Comparison of ENCODE assay signal across 8 mouse cellular contexts in the genomic region with DNA sequence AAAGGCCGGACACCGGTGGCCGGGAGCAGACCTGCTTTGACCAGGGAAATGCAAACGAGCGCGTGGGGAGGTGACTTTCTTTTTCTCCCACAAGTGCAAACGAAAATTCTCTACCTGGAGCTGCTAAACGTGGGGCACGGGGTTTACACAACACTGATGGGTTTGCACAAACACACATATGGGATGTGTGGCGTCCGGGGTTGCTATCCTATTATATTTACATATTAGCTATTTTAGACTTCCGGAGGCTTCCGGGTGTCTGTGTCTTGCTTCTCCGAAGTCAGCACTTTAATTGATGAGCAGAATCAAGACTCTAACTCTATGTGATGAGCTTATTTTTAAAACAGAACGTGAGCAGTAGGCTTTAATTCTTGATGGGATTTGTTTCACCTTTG. TPM values are rescaled to one million over a fixed set of nuclear protein-coding genes. Genes with fewer than 3 reads are reported as not detected.
DNase-seq lines count a peak whose midpoint lies in the region; ATAC-seq and TF ChIP-seq lines count a peak whose summit lies in the region.

No protein-coding gene starts in this region.

- TF ChIP-seq CTCF in spleen, adult 2 months (IDR thresholded peaks at IDR 0.05; ENCODE audit: extremely low read depth, insufficient read depth, insufficient read length, insufficient replicate concordance): no peak

- H3K9ac ChIP-seq in forebrain, embryonic 13.5 days: peak overlapping the region; percentile 72
- peak overlapping the region; percentile 69 for H3K9ac ChIP-seq in liver, embryonic 12.5 days
- H3K9ac ChIP-seq in stomach, embryonic 16.5 days (ENCODE audit: low read length): peak overlapping the region; percentile 79

- H3K9me3 ChIP-seq in forebrain, embryonic 13.5 days (replicated peaks): no peaks in the 10 kb centered on the region
- H3K9me3 ChIP-seq in liver, embryonic 12.5 days (replicated peaks): no peaks in the 10 kb centered on the region
- H3K9me3 ChIP-seq in stomach, embryonic 16.5 days (replicated peaks; ENCODE audit: control insufficient read depth, low read length): no peaks in the 10 kb centered on the region

- peaks cover 2% of the 10 kb centered on the region; the same call in 1 of the 2 replicates for H3K27me3 ChIP-seq in spleen, adult 2 months (ENCODE audit: control insufficient read depth, insufficient read depth, low read length)
- H3K27me3 ChIP-seq in forebrain, embryonic 13.5 days: peaks cover 18% of the 10 kb centered on the region
- peaks cover 32% of the 10 kb centered on the region for H3K27me3 ChIP-seq in liver, embryonic 12.5 days (replicated peaks)
- H3K27me3 ChIP-seq in stomach, embryonic 16.5 days (ENCODE audit: control insufficient read depth, insufficient read depth, low read length): no peaks in the 10 kb centered on the region

- intact Hi-C loops in gastrocnemius, postnatal 36 days (cut with DNase I): no loop called here

- peaks cover 7% of the 10 kb centered on the region; the same call in 1 of the 2 replicates for H3K4me1 ChIP-seq in spleen, adult 2 months (ENCODE audit: control insufficient read depth, insufficient read depth, insufficient read length)
- peaks cover 8% of the 10 kb centered on the region for H3K4me1 ChIP-seq in forebrain, embryonic 13.5 days
- peaks cover 17% of the 10 kb centered on the region; the same call in 1 of the 2 replicates for H3K4me1 ChIP-seq in liver, embryonic 12.5 days
- peaks cover 3% of the 10 kb centered on the region; the same call in 1 of the 2 replicates for H3K4me1 ChIP-seq in stomach, embryonic 16.5 days (ENCODE audit: control insufficient read depth, insufficient read depth, low read length)

- WGBS in spleen, adult 2 months: 6% methylated on average over 15 of the region's 15 CpGs
- 16% methylated on average over 15 of the region's 15 CpGs for WGBS in forebrain, embryonic 13.5 days
- WGBS in liver, embryonic 12.5 days (ENCODE audit: insufficient replicate concordance): 15% methylated on average over 15 of the region's 15 CpGs
- 11% methylated on average over 15 of the region's 15 CpGs for WGBS in stomach, embryonic 16.5 days

- ATAC-seq in forebrain, embryonic 13.5 days: no peak
- ATAC-seq in liver, embryonic 12.5 days: no peak
- ATAC-seq in stomach, embryonic 16.5 days (ENCODE audit: insufficient read depth, low FRiP score): no peak; the same call in 1 of the 2 replicates

- H3K4me2 ChIP-seq in forebrain, embryonic 13.5 days: peak overlapping the region; percentile 100
- peak overlapping the region; percentile 97 for H3K4me2 ChIP-seq in liver, embryonic 12.5 days
- H3K4me2 ChIP-seq in stomach, embryonic 16.5 days (ENCODE audit: low read depth, low read length): peak overlapping the region; percentile 98

- no peak for TF ChIP-seq POLR2A in spleen, adult 2 months (IDR thresholded peaks at IDR 0.05; ENCODE audit: low read depth, low read length)

- peak overlapping the region; percentile 90 for H3K27ac ChIP-seq in spleen, adult 2 months (ENCODE audit: insufficient read depth, low read length)
- no peak overlapping the region for H3K27ac ChIP-seq in forebrain, embryonic 13.5 days
- no peak overlapping the region for H3K27ac ChIP-seq in liver, embryonic 12.5 days
- H3K27ac ChIP-seq in stomach, embryonic 16.5 days (ENCODE audit: low read length): no peak overlapping the region

- peak overlapping the region; percentile 85 for H3K4me3 ChIP-seq in spleen, adult 2 months (ENCODE audit: extremely low read depth, insufficient read depth, insufficient read length)
- peak overlapping the region; percentile 68 for H3K4me3 ChIP-seq in forebrain, embryonic 13.5 days
- peak overlapping the region; percentile 67 for H3K4me3 ChIP-seq in liver, embryonic 12.5 days
- H3K4me3 ChIP-seq in stomach, embryonic 16.5 days (replicated peaks; ENCODE audit: low read length): peak overlapping the region; percentile 77

- no peaks in the 10 kb centered on the region for H3K36me3 ChIP-seq in spleen, adult 2 months (ENCODE audit: control insufficient read depth, insufficient read depth, low read length)
- H3K36me3 ChIP-seq in forebrain, embryonic 13.5 days (ENCODE audit: poor library complexity, severe bottlenecking): no peaks in the 10 kb centered on the region
- H3K36me3 ChIP-seq in liver, embryonic 12.5 days: no peaks in the 10 kb centered on the region
- H3K36me3 ChIP-seq in stomach, embryonic 16.5 days (ENCODE audit: control insufficient read depth, insufficient read depth, low read length): no peaks in the 10 kb centered on the region

- no peak for DNase-seq in spleen, adult 2 months (ENCODE audit: low read depth in 1 of 2, low spot score in 2 of 2)
- DNase-seq in spleen, adult 18-20 months: no peak
- no peak for DNase-seq in c-Kit-positive CD71-positive TER-119-positive erythroid progenitor cells, embryonic 14.5 days (ENCODE audit: low spot score)
- DNase-seq in T-cell, adult 2 months (ENCODE audit: low spot score): no peak
- DNase-seq in gastrocnemius, postnatal 36 days: no peak

RNA-seq across cellular contexts. Expression of a gene that starts 0.4 kb away (rescaled TPM):
- 2.5 and 3.2 TPM in 2 replicates for polyA plus RNA-seq in spleen, adult 2 months (2012; rRNA removed)
- polyA plus RNA-seq in forebrain, embryonic 13.5 days (2015; fragmentation: Nextera tagmentation; extraction: Ambion mirVana): 0.76 and 1.00 TPM in 2 replicates
- polyA plus RNA-seq in liver, embryonic 12.5 days (2016; fragmentation: Nextera tagmentation; extraction: Ambion mirVana): 1.5 and 2.1 TPM in 2 replicates
- polyA plus RNA-seq in stomach, embryonic 16.5 days (2015; fragmentation: Nextera tagmentation; extraction: Ambion mirVana): 7.1 and 7.6 TPM in 2 replicates
- total RNA-seq in gastrocnemius, postnatal 36 days (2021): 1 to 10 TPM; 3.7 to 4.2 TPM
